Mouse (Mus musculus): Measurements from ENCODE around the gene Itpr1. TPM values are rescaled to one million over a fixed set of nuclear protein-coding genes. Genes with fewer than 3 reads are reported as not detected.
A peak's percentile ranks its signal among the peaks of the same experiment; 100 is the strongest.

The Itpr1 gene
- total and polyA plus RNA-seq, 3 experiments = 9.3 to 25.7 (median 19.0) TPM

GRCm38 (mm10) chr6:108566549-108566948 lies 353.7 kb downstream of the Itpr1 start:
- ATAC-seq (ENCODE audit: extremely low read depth, insufficient number of reproducible peaks, low FRiP score, poor library complexity, severe bottlenecking) (peak; percentile 32), DNase-seq (ENCODE audit: low spot score) (peak; percentile 37)
- H3K27me3 ChIP-seq (ENCODE audit: insufficient read depth, low read length) = no peaks in the 10 kb centered on the region; the same call in 1 of the 2 replicates
- TF ChIP-seq TAL1 (conservative IDR thresholded peaks at IDR 0.05; ENCODE audit: low read depth, low read length) (no peak), CTCF (IDR thresholded peaks at IDR 0.05; ENCODE audit: low read depth, low read length) (no peak), GATA1 (IDR thresholded peaks at IDR 0.05; ENCODE audit: borderline replicate concordance, low read length) (no peak), GATA2 (IDR thresholded peaks at IDR 0.05; ENCODE audit: borderline replicate concordance, low read depth, low read length) (no peak), POLR2AphosphoS5 (IDR thresholded peaks at IDR 0.05; ENCODE audit: insufficient replicate concordance, low read depth, low read length) (no peak)
- H3K36me3 ChIP-seq (replicated peaks) = no peaks in the 10 kb centered on the region
- peaks cover 21% of the 10 kb centered on the region for H3K4me1 ChIP-seq (ENCODE audit: insufficient read depth, low read depth, low read length)
- no peak overlapping the region for H3K4me3 ChIP-seq (ENCODE audit: low read depth, low read length)
- no peaks in the 10 kb centered on the region for H3K9me3 ChIP-seq (replicated peaks)

- DNase-seq (ENCODE audit: low spot score) = no peak
- TF ChIP-seq CTCF (IDR thresholded peaks at IDR 0.05; ENCODE audit: low read depth, low read length) (no peak), GATA1 (IDR thresholded peaks at IDR 0.05; ENCODE audit: borderline replicate concordance, low read length) (no peak), POLR2AphosphoS5 (IDR thresholded peaks at IDR 0.05; ENCODE audit: insufficient replicate concordance, low read depth, low read length) (no peak), TAL1 (conservative IDR thresholded peaks at IDR 0.05; ENCODE audit: low read depth, low read length) (no peak), GATA2 (IDR thresholded peaks at IDR 0.05; ENCODE audit: borderline replicate concordance, low read depth, low read length) (no peak)
- Histone ChIP-seq H3K36me3 (replicated peaks) (no peaks in the 10 kb centered on the region), H3K4me3 (ENCODE audit: low read depth, low read length) (no peak overlapping the region), H3K4me1 (ENCODE audit: insufficient read depth, low read depth, low read length) (peaks cover 22% of the 10 kb centered on the region), H3K27me3 (ENCODE audit: insufficient read depth, low read length) (no peaks in the 10 kb centered on the region; the same call in 1 of the 2 replicates), H3K9me3 (replicated peaks) (no peaks in the 10 kb centered on the region)
- no peak for ATAC-seq (ENCODE audit: extremely low read depth, insufficient number of reproducible peaks, low FRiP score, poor library complexity, severe bottlenecking)
These were observed 356.7 kb downstream of the Itpr1 start for GRCm38 (mm10) chr6:108569460-108570187.

GRCm38 (mm10) chr6:108570351-108571041 lies 357.6 kb downstream of the Itpr1 start:
- Histone ChIP-seq H3K36me3 (replicated peaks) (no peaks in the 10 kb centered on the region), H3K4me3 (ENCODE audit: low read depth, low read length) (peak overlapping the region; percentile 68; the same call in 1 of the 2 replicates), H3K9me3 (replicated peaks) (no peaks in the 10 kb centered on the region), H3K27me3 (ENCODE audit: insufficient read depth, low read length) (no peaks in the 10 kb centered on the region; the same call in 1 of the 2 replicates), H3K4me1 (ENCODE audit: insufficient read depth, low read depth, low read length) (peaks cover 22% of the 10 kb centered on the region)
- ATAC-seq (ENCODE audit: extremely low read depth, insufficient number of reproducible peaks, low FRiP score, poor library complexity, severe bottlenecking) (no peak), DNase-seq (ENCODE audit: low spot score) (no peak)
- TF ChIP-seq POLR2AphosphoS5 (IDR thresholded peaks at IDR 0.05; ENCODE audit: insufficient replicate concordance, low read depth, low read length) (no peak), TAL1 (conservative IDR thresholded peaks at IDR 0.05; ENCODE audit: low read depth, low read length) (no peak), CTCF (IDR thresholded peaks at IDR 0.05; ENCODE audit: low read depth, low read length) (no peak)

GRCm38 (mm10) chr6:108571042-108571590 lies 358.2 kb downstream of the Itpr1 start:
- H3K4me1 ChIP-seq (ENCODE audit: insufficient read depth, low read depth, low read length) = peaks cover 22% of the 10 kb centered on the region
- peak; percentile 81 for ATAC-seq (ENCODE audit: extremely low read depth, insufficient number of reproducible peaks, low FRiP score, poor library complexity, severe bottlenecking)
- no peak for TF ChIP-seq GATA2 (IDR thresholded peaks at IDR 0.05; ENCODE audit: borderline replicate concordance, low read depth, low read length)
- no peak for TF ChIP-seq GATA1 (IDR thresholded peaks at IDR 0.05; ENCODE audit: borderline replicate concordance, low read length)
- TF ChIP-seq CTCF (IDR thresholded peaks at IDR 0.05; ENCODE audit: low read depth, low read length) = no peak
- TF ChIP-seq TAL1 (conservative IDR thresholded peaks at IDR 0.05; ENCODE audit: low read depth, low read length) = no peak
- TF ChIP-seq POLR2AphosphoS5 (IDR thresholded peaks at IDR 0.05; ENCODE audit: insufficient replicate concordance, low read depth, low read length) = no peak

GRCm38 (mm10) chr6:108572646-108573045 lies 359.8 kb downstream of the Itpr1 start:
- Histone ChIP-seq H3K9me3 (replicated peaks) (no peaks in the 10 kb centered on the region), H3K4me3 (ENCODE audit: low read depth, low read length) (no peak overlapping the region), H3K27me3 (ENCODE audit: insufficient read depth, low read length) (no peaks in the 10 kb centered on the region), H3K4me1 (ENCODE audit: insufficient read depth, low read depth, low read length) (peaks cover 16% of the 10 kb centered on the region), H3K36me3 (replicated peaks) (no peaks in the 10 kb centered on the region)
- TF ChIP-seq TAL1 (conservative IDR thresholded peaks at IDR 0.05; ENCODE audit: low read depth, low read length) (no peak), GATA2 (IDR thresholded peaks at IDR 0.05; ENCODE audit: borderline replicate concordance, low read depth, low read length) (no peak), GATA1 (IDR thresholded peaks at IDR 0.05; ENCODE audit: borderline replicate concordance, low read length) (no peak), CTCF (IDR thresholded peaks at IDR 0.05; ENCODE audit: low read depth, low read length) (no peak), POLR2AphosphoS5 (IDR thresholded peaks at IDR 0.05; ENCODE audit: insufficient replicate concordance, low read depth, low read length) (no peak)
- ATAC-seq (ENCODE audit: extremely low read depth, insufficient number of reproducible peaks, low FRiP score, poor library complexity, severe bottlenecking) (no peak), DNase-seq (ENCODE audit: low spot score) (no peak)

More at GRCm38 (mm10) chr6:108571042-108571590, 358.2 kb downstream of the Itpr1 start:
- H3K36me3 ChIP-seq (replicated peaks) = no peaks in the 10 kb centered on the region
- H3K9me3 ChIP-seq (replicated peaks) = no peaks in the 10 kb centered on the region
- peak overlapping the region; percentile 68; the same call in 1 of the 2 replicates for H3K4me3 ChIP-seq (ENCODE audit: low read depth, low read length)
- no peaks in the 10 kb centered on the region for H3K27me3 ChIP-seq (ENCODE audit: insufficient read depth, low read length)
- peak; percentile 64 for DNase-seq (ENCODE audit: low spot score)

- Histone ChIP-seq H3K9me3 (replicated peaks) (no peaks in the 10 kb centered on the region), H3K36me3 (replicated peaks) (no peaks in the 10 kb centered on the region)
These were observed 364.2 kb downstream of the Itpr1 start for GRCm38 (mm10) chr6:108577056-108577455.

More at GRCm38 (mm10) chr6:108577056-108577455, 364.2 kb downstream of the Itpr1 start:
- no peak for DNase-seq (ENCODE audit: low spot score)
- ATAC-seq (ENCODE audit: extremely low read depth, insufficient number of reproducible peaks, low FRiP score, poor library complexity, severe bottlenecking) = no peak
- no peaks in the 10 kb centered on the region; the same call in 1 of the 2 replicates for H3K27me3 ChIP-seq (ENCODE audit: insufficient read depth, low read length)
- H3K4me1 ChIP-seq (ENCODE audit: insufficient read depth, low read depth, low read length) = no peaks in the 10 kb centered on the region; the same call in 1 of the 2 replicates
- TF ChIP-seq GATA2 (IDR thresholded peaks at IDR 0.05; ENCODE audit: borderline replicate concordance, low read depth, low read length) (no peak), TAL1 (conservative IDR thresholded peaks at IDR 0.05; ENCODE audit: low read depth, low read length) (no peak), POLR2AphosphoS5 (IDR thresholded peaks at IDR 0.05; ENCODE audit: insufficient replicate concordance, low read depth, low read length) (no peak), GATA1 (IDR thresholded peaks at IDR 0.05; ENCODE audit: borderline replicate concordance, low read length) (no peak), CTCF (IDR thresholded peaks at IDR 0.05; ENCODE audit: low read depth, low read length) (no peak)
- no peak overlapping the region for H3K4me3 ChIP-seq (ENCODE audit: low read depth, low read length)
